ENCODE assay signal across 13 mouse cellular contexts in the genomic region with DNA sequence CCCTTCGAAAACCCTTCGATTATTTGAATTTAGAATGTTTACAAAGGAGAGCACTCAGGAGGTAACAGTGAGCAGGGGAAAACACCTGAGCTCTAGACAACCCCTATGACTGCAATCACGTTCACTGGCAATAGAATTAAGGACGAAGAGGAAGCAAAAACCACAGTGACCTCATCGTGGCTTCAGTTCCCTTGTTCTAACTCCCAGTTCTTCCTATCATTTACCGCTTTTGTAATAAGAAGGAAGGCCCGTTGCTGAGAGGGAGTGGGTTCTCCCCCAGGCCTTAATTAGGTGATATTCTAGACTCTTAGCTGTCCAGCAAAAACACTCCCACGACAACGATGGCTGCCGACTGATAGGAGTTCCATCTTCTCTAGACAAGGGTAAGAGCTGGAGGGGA.
"Had no signal": no experiment of that assay in that cellular context is flagged by ENCODE, and none has a peak within 500 bp of the region (broad histone marks: within the 10 kb centered on the region; RNA-seq: fewer than 3 reads in every experiment).

No protein-coding gene starts in this region.

- H3K9ac ChIP-seq: limb, embryonic 13.5 days; liver, embryonic 14.5 days; neural tube, embryonic 13.5 days had no signal

- ATAC-seq: lung, postnatal 0 days had no signal

- H3K4me2 ChIP-seq: limb, embryonic 13.5 days; neural tube, embryonic 13.5 days had no signal

- H3K36me3 ChIP-seq: limb, embryonic 13.5 days; neural tube, embryonic 13.5 days had no signal

- H3K9me3 ChIP-seq: limb, embryonic 13.5 days; neural tube, embryonic 13.5 days had no signal

- DNase-seq: kidney, postnatal 10 days; lung, adult 2 months; midbrain, embryonic 14.5 days; retina, postnatal 1 day; right cerebral cortex, postnatal 4 days; thymus, postnatal 4 days had no signal

- H3K27me3 ChIP-seq: limb, embryonic 13.5 days; neural tube, embryonic 13.5 days had no signal

- H3K4me3 ChIP-seq: layer of hippocampus, adult 2 months; limb, embryonic 13.5 days; myocyte; neural tube, embryonic 13.5 days had no signal

- H3K27ac ChIP-seq: layer of hippocampus, adult 2 months; limb, embryonic 13.5 days; liver, embryonic 14.5 days; neural tube, embryonic 13.5 days; stomach, postnatal 0 days had no signal
